Comparison of ENCODE assay signal across 8 mouse cellular contexts in genomic region chr8:84256458-84256821, GRCm38 (mm10). TPM values are rescaled to one million over a fixed set of nuclear protein-coding genes. Genes with fewer than 3 reads are reported as not detected.
DNase-seq lines count a peak whose midpoint lies in the region; ATAC-seq and TF ChIP-seq lines count a peak whose summit lies in the region.

No protein-coding gene starts in this region.

- no peak; the same call in none of the 2 replicates for ATAC-seq in forebrain, embryonic 13.5 days
- 0 out of 2 replicates have a peak, but pooled peaks have one; percentile 1 for ATAC-seq in limb, embryonic 14.5 days (ENCODE audit: low FRiP score, low read depth)
- ATAC-seq in midbrain, embryonic 15.5 days (replicated peaks) = peak; percentile 40

- peak overlapping the region; percentile 97 for H3K4me2 ChIP-seq in forebrain, embryonic 13.5 days
- peak overlapping the region; percentile 91 for H3K4me2 ChIP-seq in limb, embryonic 14.5 days (replicated peaks; ENCODE audit: low read depth, low read length, severe bottlenecking)
- H3K4me2 ChIP-seq in midbrain, embryonic 15.5 days = peak overlapping the region; percentile 97

- H3K36me3 ChIP-seq in forebrain, embryonic 13.5 days (ENCODE audit: poor library complexity, severe bottlenecking) = peaks cover 74% of the 10 kb centered on the region
- H3K36me3 ChIP-seq in limb, embryonic 14.5 days (ENCODE audit: control insufficient read depth, insufficient read depth, low read length) = peaks cover 73% of the 10 kb centered on the region
- H3K36me3 ChIP-seq in midbrain, embryonic 15.5 days (replicated peaks) = peaks cover 36% of the 10 kb centered on the region

- no peak for TF ChIP-seq POLR2A in limb, embryonic 14.5 days (IDR thresholded peaks at IDR 0.05; ENCODE audit: borderline replicate concordance, extremely low read depth, insufficient read depth, insufficient read length)

- H3K27ac ChIP-seq in left cerebral cortex, adult 2 months = peak overlapping the region; percentile 93
- H3K27ac ChIP-seq in forebrain, embryonic 13.5 days = peak overlapping the region; percentile 92
- peak overlapping the region; percentile 90 for H3K27ac ChIP-seq in limb, embryonic 14.5 days (replicated peaks; ENCODE audit: low read depth, low read length)
- H3K27ac ChIP-seq in midbrain, embryonic 15.5 days = peak overlapping the region; percentile 85

- intact Hi-C loops in left cerebral cortex, adult 2 months (cut with DNase I) = loop anchor here (2.0 kb wide), 1 partner anchor 20 kb away; the partner anchor contains the start of gene Zswim4
- intact Hi-C loops in left cerebral cortex, postnatal 10 days (cut with DNase I) = no loop called here

- no peak for DNase-seq in left cerebral cortex, adult 2 months (ENCODE audit: extremely low spot score in 1 of 2, low spot score in 2 of 2)
- no peak for DNase-seq in left cerebral cortex, postnatal 10 days (ENCODE audit: extremely low spot score in 1 of 2, low spot score in 2 of 2)
- DNase-seq in T-cell, adult 2 months (ENCODE audit: low spot score) = peak; percentile 71
- DNase-seq in limb, embryonic 14.5 days (ENCODE audit: low spot score) = peak; percentile 27
- no peak for DNase-seq in gastrocnemius, postnatal 10 days
- no peak for DNase-seq in gastrocnemius, adult 18-20 months (ENCODE audit: low spot score)

- peak overlapping the region; percentile 89 for H3K9ac ChIP-seq in forebrain, embryonic 13.5 days
- H3K9ac ChIP-seq in limb, embryonic 14.5 days (ENCODE audit: low read depth, low read length, severe bottlenecking) = peak overlapping the region; percentile 77
- H3K9ac ChIP-seq in midbrain, embryonic 15.5 days = peak overlapping the region; percentile 89

- H3K9me3 ChIP-seq in forebrain, embryonic 13.5 days (replicated peaks) = no peaks in the 10 kb centered on the region
- H3K9me3 ChIP-seq in limb, embryonic 14.5 days (ENCODE audit: control insufficient read depth, low read length) = no peaks in the 10 kb centered on the region
- no peaks in the 10 kb centered on the region for H3K9me3 ChIP-seq in midbrain, embryonic 15.5 days

- WGBS in forebrain, embryonic 13.5 days = 11% methylated on average over 6 of the region's 6 CpGs
- WGBS in limb, embryonic 14.5 days = 15% methylated on average over 6 of the region's 6 CpGs
- 14% methylated on average over 6 of the region's 6 CpGs for WGBS in midbrain, embryonic 15.5 days

- H3K27me3 ChIP-seq in forebrain, embryonic 13.5 days = no peaks in the 10 kb centered on the region
- H3K27me3 ChIP-seq in limb, embryonic 14.5 days (ENCODE audit: control insufficient read depth, insufficient read depth, low read length) = no peaks in the 10 kb centered on the region
- H3K27me3 ChIP-seq in midbrain, embryonic 15.5 days (replicated peaks) = no peaks in the 10 kb centered on the region

- peaks cover 18% of the 10 kb centered on the region for H3K4me1 ChIP-seq in forebrain, embryonic 13.5 days
- H3K4me1 ChIP-seq in limb, embryonic 14.5 days (ENCODE audit: control insufficient read depth, insufficient read depth, low read length) = peaks cover 14% of the 10 kb centered on the region
- H3K4me1 ChIP-seq in midbrain, embryonic 15.5 days = peaks cover 18% of the 10 kb centered on the region

- H3K4me3 ChIP-seq in left cerebral cortex, adult 2 months = peak overlapping the region; percentile 70
- H3K4me3 ChIP-seq in forebrain, embryonic 13.5 days = peak overlapping the region; percentile 81
- H3K4me3 ChIP-seq in limb, embryonic 14.5 days (replicated peaks; ENCODE audit: low read length) = peak overlapping the region; percentile 78
- H3K4me3 ChIP-seq in midbrain, embryonic 15.5 days = peak overlapping the region; percentile 88

- TF ChIP-seq CTCF in left cerebral cortex, adult 2 months (IDR thresholded peaks at IDR 0.05) = no peak

RNA-seq across cellular contexts. Expression of gene Mri1, which starts 0.7 kb away (rescaled TPM):
- total RNA-seq in left cerebral cortex, adult 2 months (2021) = 10 to 100 TPM; 13.2 to 16.5 TPM
- 10 to 100 TPM; 21.8 to 22.3 TPM for total RNA-seq in left cerebral cortex, postnatal 10 days (2021)
- 57.3 and 64.1 TPM in 2 replicates for polyA plus RNA-seq in forebrain, embryonic 13.5 days (2015; fragmentation: Nextera tagmentation; extraction: Ambion mirVana)
- polyA plus RNA-seq in limb, embryonic 14.5 days (2012; rRNA removed) = 49.3 and 107 TPM in 2 replicates
- polyA plus RNA-seq in limb, embryonic 14.5 days (2014; fragmentation: Nextera tagmentation; extraction: Ambion mirVana) = 58.1 and 60.4 TPM in 2 replicates
- 49.4 and 50.9 TPM in 2 replicates for polyA plus RNA-seq in midbrain, embryonic 15.5 days (2015; fragmentation: Nextera tagmentation; extraction: Ambion mirVana)
- 10 to 100 TPM; 16.8 to 20.6 TPM for total RNA-seq in gastrocnemius, postnatal 10 days (2021)
- 10 to 100 TPM; 13.8 to 19.7 TPM for total RNA-seq in gastrocnemius, adult 18-20 months (2021)

RNA-seq across cellular contexts. Expression of gene D8Ertd738e, which starts 6.9 kb away (rescaled TPM):
- total RNA-seq in left cerebral cortex, adult 2 months (2021) = 100 to 1,000 TPM; 124 to 140 TPM
- 100 to 1,000 TPM; 130 to 136 TPM for total RNA-seq in left cerebral cortex, postnatal 10 days (2021)
- polyA plus RNA-seq in forebrain, embryonic 13.5 days (2015; fragmentation: Nextera tagmentation; extraction: Ambion mirVana) = 294 and 310 TPM in 2 replicates
- polyA plus RNA-seq in limb, embryonic 14.5 days (2012; rRNA removed) = 173 and 221 TPM in 2 replicates
- polyA plus RNA-seq in limb, embryonic 14.5 days (2014; fragmentation: Nextera tagmentation; extraction: Ambion mirVana) = 374 and 380 TPM in 2 replicates
- 225 and 244 TPM in 2 replicates for polyA plus RNA-seq in midbrain, embryonic 15.5 days (2015; fragmentation: Nextera tagmentation; extraction: Ambion mirVana)
- 100 to 1,000 TPM; 180 to 184 TPM for total RNA-seq in gastrocnemius, postnatal 10 days (2021)
- total RNA-seq in gastrocnemius, adult 18-20 months (2021) = 100 to 1,000 TPM; 185 to 187 TPM

RNA-seq across cellular contexts. Expression of gene Ccdc130, which starts 13.7 kb away (rescaled TPM):
- 10 to 100 TPM; 27.7 to 35.5 TPM for total RNA-seq in left cerebral cortex, adult 2 months (2021)
- total RNA-seq in left cerebral cortex, postnatal 10 days (2021) = 10 to 100 TPM; 24.1 to 27.1 TPM
- 26.8 and 28.9 TPM in 2 replicates for polyA plus RNA-seq in forebrain, embryonic 13.5 days (2015; fragmentation: Nextera tagmentation; extraction: Ambion mirVana)
- 38.0 and 39.5 TPM in 2 replicates for polyA plus RNA-seq in limb, embryonic 14.5 days (2012; rRNA removed)
- 16.5 and 19.1 TPM in 2 replicates for polyA plus RNA-seq in limb, embryonic 14.5 days (2014; fragmentation: Nextera tagmentation; extraction: Ambion mirVana)
- 22.8 and 26.6 TPM in 2 replicates for polyA plus RNA-seq in midbrain, embryonic 15.5 days (2015; fragmentation: Nextera tagmentation; extraction: Ambion mirVana)
- 10 to 100 TPM; 11.3 to 11.4 TPM for total RNA-seq in gastrocnemius, postnatal 10 days (2021)
- total RNA-seq in gastrocnemius, adult 18-20 months (2021) = 1 to 10 TPM; 7.3 to 9.4 TPM

RNA-seq across cellular contexts. Expression of gene Zswim4, which starts 19.6 kb away (rescaled TPM):
- total RNA-seq in left cerebral cortex, adult 2 months (2021) = 10 to 100 TPM; 15.1 to 17.8 TPM
- total RNA-seq in left cerebral cortex, postnatal 10 days (2021) = 10 to 100 TPM; 14.2 to 14.3 TPM
- 43.1 and 44.0 TPM in 2 replicates for polyA plus RNA-seq in forebrain, embryonic 13.5 days (2015; fragmentation: Nextera tagmentation; extraction: Ambion mirVana)
- polyA plus RNA-seq in limb, embryonic 14.5 days (2012; rRNA removed) = 23.8 and 35.1 TPM in 2 replicates
- polyA plus RNA-seq in limb, embryonic 14.5 days (2014; fragmentation: Nextera tagmentation; extraction: Ambion mirVana) = 13.9 and 17.1 TPM in 2 replicates
- 33.2 and 33.3 TPM in 2 replicates for polyA plus RNA-seq in midbrain, embryonic 15.5 days (2015; fragmentation: Nextera tagmentation; extraction: Ambion mirVana)
- total RNA-seq in gastrocnemius, postnatal 10 days (2021) = 1 to 10 TPM; 7.9 to 8.5 TPM
- 1 to 10 TPM; 6.6 to 7.2 TPM for total RNA-seq in gastrocnemius, adult 18-20 months (2021)

Comparison
In these comparisons a context has a peak if more than half of its experiments do, and no peak if none do; other contexts are left out.
1. DNase-seq: peak in T-cell, adult 2 months (single experiment) and limb, embryonic 14.5 days (single experiment); none in left cerebral cortex, adult 2 months (0 of 2), left cerebral cortex, postnatal 10 days (0 of 2), gastrocnemius, postnatal 10 days (single experiment) and gastrocnemius, adult 18-20 months (single experiment).
2. Peak in every context shown above with its lines, with median percentiles within 50 percentile points of each other: H3K27ac ChIP-seq, H3K4me3 ChIP-seq, H3K4me2 ChIP-seq and H3K9ac ChIP-seq.